Comparison of ENCODE assay signal across 10 mouse cellular contexts in genomic region chr13:23885540-23885939, GRCm38 (mm10). TPM values are rescaled to one million over a fixed set of nuclear protein-coding genes. Genes with fewer than 3 reads are reported as not detected.
A peak's percentile ranks its signal among the peaks of the same experiment; 100 is the strongest.
DNase-seq lines count a peak whose midpoint lies in the region; ATAC-seq and TF ChIP-seq lines count a peak whose summit lies in the region.
"Had no signal": no experiment of that assay in that cellular context is flagged by ENCODE, and none has a peak within 500 bp of the region (broad histone marks: within the 10 kb centered on the region; RNA-seq: fewer than 3 reads in every experiment).

No protein-coding gene starts in this region.

- ATAC-seq in forebrain, embryonic 14.5 days, result peak; percentile 48; the same call in 1 of the 2 replicates
- ATAC-seq in forebrain, embryonic 12.5 days (ENCODE audit: low FRiP score), result no peak
- 0 out of 2 replicates have a peak, but pooled peaks have one; percentile 41 for ATAC-seq in neural tube, embryonic 12.5 days (ENCODE audit: low FRiP score, low read depth)
- no peak for ATAC-seq in neural tube, embryonic 15.5 days (ENCODE audit: low FRiP score)
- ATAC-seq in lung, embryonic 14.5 days (ENCODE audit: insufficient read depth), result no peak; the same call in 1 of the 2 replicates

- H3K9me3 ChIP-seq in forebrain, embryonic 14.5 days (replicated peaks; ENCODE audit: control insufficient read depth, low read length), result no peaks in the 10 kb centered on the region
- H3K9me3 ChIP-seq in forebrain, embryonic 12.5 days, result no peaks in the 10 kb centered on the region
- no peaks in the 10 kb centered on the region for H3K9me3 ChIP-seq in neural tube, embryonic 12.5 days
- H3K9me3 ChIP-seq in neural tube, embryonic 15.5 days (replicated peaks), result no peaks in the 10 kb centered on the region
- H3K9me3 ChIP-seq in lung, embryonic 14.5 days (ENCODE audit: low read depth, low read length), result no peaks in the 10 kb centered on the region
- H3K9me3 ChIP-seq: stomach, embryonic 15.5 days had no signal

- no peaks in the 10 kb centered on the region for H3K36me3 ChIP-seq in forebrain, embryonic 14.5 days (ENCODE audit: control insufficient read depth, insufficient read depth, low read length)
- no peaks in the 10 kb centered on the region for H3K36me3 ChIP-seq in forebrain, embryonic 12.5 days (replicated peaks)
- no peaks in the 10 kb centered on the region for H3K36me3 ChIP-seq in neural tube, embryonic 12.5 days
- H3K36me3 ChIP-seq in neural tube, embryonic 15.5 days, result no peaks in the 10 kb centered on the region
- H3K36me3 ChIP-seq in lung, embryonic 14.5 days (ENCODE audit: insufficient read depth), result no peaks in the 10 kb centered on the region
- H3K36me3 ChIP-seq: stomach, embryonic 15.5 days had no signal

- H3K4me3 ChIP-seq in forebrain, embryonic 14.5 days (ENCODE audit: low read depth, low read length), result no peak overlapping the region
- H3K4me3 ChIP-seq in forebrain, embryonic 12.5 days (replicated peaks), result no peak overlapping the region
- no peak overlapping the region for H3K4me3 ChIP-seq in neural tube, embryonic 12.5 days
- no peak overlapping the region for H3K4me3 ChIP-seq in neural tube, embryonic 15.5 days (replicated peaks)
- H3K4me3 ChIP-seq in lung, embryonic 14.5 days (ENCODE audit: low read depth, low read length), result no peak overlapping the region
- H3K4me3 ChIP-seq: stomach, embryonic 15.5 days had no signal

- no peak overlapping the region for H3K27ac ChIP-seq in forebrain, embryonic 14.5 days (ENCODE audit: low read depth, low read length)
- H3K27ac ChIP-seq in forebrain, embryonic 12.5 days, result no peak overlapping the region
- H3K27ac ChIP-seq in neural tube, embryonic 12.5 days, result no peak overlapping the region
- no peak overlapping the region for H3K27ac ChIP-seq in neural tube, embryonic 15.5 days (replicated peaks)
- no peak overlapping the region for H3K27ac ChIP-seq in lung, embryonic 14.5 days (ENCODE audit: low read depth)
- H3K27ac ChIP-seq: stomach, embryonic 15.5 days had no signal

- no peak overlapping the region for H3K9ac ChIP-seq in forebrain, embryonic 14.5 days (ENCODE audit: low read length)
- H3K9ac ChIP-seq in forebrain, embryonic 12.5 days, result no peak overlapping the region
- H3K9ac ChIP-seq in neural tube, embryonic 12.5 days, result no peak overlapping the region
- H3K9ac ChIP-seq in neural tube, embryonic 15.5 days (replicated peaks), result no peak overlapping the region
- H3K9ac ChIP-seq in lung, embryonic 14.5 days, result no peak overlapping the region
- H3K9ac ChIP-seq: stomach, embryonic 15.5 days had no signal

- 26% methylated on average over 2 of the region's 2 CpGs for WGBS in forebrain, embryonic 14.5 days
- 42% methylated on average over 2 of the region's 2 CpGs for WGBS in forebrain, embryonic 12.5 days
- WGBS in neural tube, embryonic 12.5 days, result 42% methylated on average over 2 of the region's 2 CpGs
- 42% methylated on average over 2 of the region's 2 CpGs for WGBS in neural tube, embryonic 15.5 days
- 25% methylated on average over 2 of the region's 2 CpGs for WGBS in lung, embryonic 14.5 days

- H3K27me3 ChIP-seq in forebrain, embryonic 14.5 days (replicated peaks; ENCODE audit: control insufficient read depth, insufficient read depth, low read length), result no peaks in the 10 kb centered on the region
- H3K27me3 ChIP-seq in forebrain, embryonic 12.5 days, result no peaks in the 10 kb centered on the region
- no peaks in the 10 kb centered on the region for H3K27me3 ChIP-seq in neural tube, embryonic 12.5 days (replicated peaks)
- no peaks in the 10 kb centered on the region for H3K27me3 ChIP-seq in neural tube, embryonic 15.5 days (replicated peaks)
- no peaks in the 10 kb centered on the region for H3K27me3 ChIP-seq in lung, embryonic 14.5 days (ENCODE audit: insufficient read depth, low read length)
- H3K27me3 ChIP-seq: stomach, embryonic 15.5 days had no signal

- no peaks in the 10 kb centered on the region for H3K4me1 ChIP-seq in forebrain, embryonic 14.5 days (ENCODE audit: control insufficient read depth, insufficient read depth, low read length)
- no peaks in the 10 kb centered on the region for H3K4me1 ChIP-seq in forebrain, embryonic 12.5 days
- H3K4me1 ChIP-seq in neural tube, embryonic 12.5 days, result no peaks in the 10 kb centered on the region
- H3K4me1 ChIP-seq in neural tube, embryonic 15.5 days, result no peaks in the 10 kb centered on the region
- H3K4me1 ChIP-seq in lung, embryonic 14.5 days (ENCODE audit: insufficient read depth), result no peaks in the 10 kb centered on the region
- H3K4me1 ChIP-seq: stomach, embryonic 15.5 days had no signal

- H3K4me2 ChIP-seq in forebrain, embryonic 14.5 days (ENCODE audit: low read length), result no peak overlapping the region
- H3K4me2 ChIP-seq in forebrain, embryonic 12.5 days, result no peak overlapping the region
- H3K4me2 ChIP-seq in neural tube, embryonic 12.5 days (replicated peaks), result no peak overlapping the region
- H3K4me2 ChIP-seq in neural tube, embryonic 15.5 days, result no peak overlapping the region
- H3K4me2 ChIP-seq in lung, embryonic 14.5 days, result no peak overlapping the region
- H3K4me2 ChIP-seq: stomach, embryonic 15.5 days had no signal

- peak; percentile 35 for DNase-seq in forebrain, embryonic 14.5 days (ENCODE audit: low spot score)
- peak; percentile 59 for DNase-seq in lung, embryonic 14.5 days
- DNase-seq in thymus, postnatal 25 days, result peak; percentile 41
- no peak for DNase-seq in right cerebral cortex, adult 18-20 months
- DNase-seq in left cerebral cortex, adult 8-10 months (ENCODE audit: low spot score in 2 of 2), result no peak

- TF ChIP-seq CTCF in lung, embryonic 14.5 days (IDR thresholded peaks at IDR 0.05; ENCODE audit: low read depth), result peak; percentile 58

RNA-seq across cellular contexts. Expression of gene Slc17a1, which starts 18.0 kb away (rescaled TPM):
- polyA plus RNA-seq in forebrain, embryonic 14.5 days (2014; fragmentation: Nextera tagmentation; extraction: Ambion mirVana), result not detected in 2 replicates
- polyA plus RNA-seq in forebrain, embryonic 12.5 days (2016; fragmentation: Nextera tagmentation; extraction: Ambion mirVana), result not detected in 2 replicates
- polyA plus RNA-seq in neural tube, embryonic 12.5 days (2016; fragmentation: Nextera tagmentation; extraction: Ambion mirVana), result not detected in 2 replicates
- not detected in 2 replicates for polyA plus RNA-seq in neural tube, embryonic 15.5 days (2015; fragmentation: Nextera tagmentation; extraction: Ambion mirVana)
- not detected in 2 replicates for polyA plus RNA-seq in lung, embryonic 14.5 days (2014; fragmentation: Nextera tagmentation; extraction: Ambion mirVana)
- total RNA-seq in left cerebral cortex, adult 8-10 months (2022), result not detected
- polyA plus RNA-seq: large intestine, adult 2 months had no signal

RNA-seq across cellular contexts. Expression of gene Slc17a4, which starts 29.3 kb away (rescaled TPM):
- not detected in 2 replicates for polyA plus RNA-seq in forebrain, embryonic 14.5 days (2014; fragmentation: Nextera tagmentation; extraction: Ambion mirVana)
- polyA plus RNA-seq in forebrain, embryonic 12.5 days (2016; fragmentation: Nextera tagmentation; extraction: Ambion mirVana), result not detected in 2 replicates
- polyA plus RNA-seq in neural tube, embryonic 12.5 days (2016; fragmentation: Nextera tagmentation; extraction: Ambion mirVana), result 0.14 and 0.37 TPM in 2 replicates
- polyA plus RNA-seq in neural tube, embryonic 15.5 days (2015; fragmentation: Nextera tagmentation; extraction: Ambion mirVana), result 0.15 and 1.1 TPM in 2 replicates
- polyA plus RNA-seq in lung, embryonic 14.5 days (2014; fragmentation: Nextera tagmentation; extraction: Ambion mirVana), result not detected in 2 replicates
- not detected for total RNA-seq in left cerebral cortex, adult 8-10 months (2022)

RNA-seq across cellular contexts. Expression of gene Slc17a3, which starts 46.3 kb away (rescaled TPM):
- polyA plus RNA-seq in forebrain, embryonic 14.5 days (2014; fragmentation: Nextera tagmentation; extraction: Ambion mirVana), result not detected in 2 replicates
- polyA plus RNA-seq in forebrain, embryonic 12.5 days (2016; fragmentation: Nextera tagmentation; extraction: Ambion mirVana), result not detected in 2 replicates
- polyA plus RNA-seq in neural tube, embryonic 12.5 days (2016; fragmentation: Nextera tagmentation; extraction: Ambion mirVana), result 0.18 TPM in 1 of 2 replicates, not detected in the other
- polyA plus RNA-seq in neural tube, embryonic 15.5 days (2015; fragmentation: Nextera tagmentation; extraction: Ambion mirVana), result 0.08 TPM in 1 of 2 replicates, not detected in the other
- polyA plus RNA-seq in lung, embryonic 14.5 days (2014; fragmentation: Nextera tagmentation; extraction: Ambion mirVana), result not detected in 2 replicates
- under 1 TPM in 1 of 4 experiments, not detected in 3; 0.25 TPM for total RNA-seq in left cerebral cortex, adult 8-10 months (2022)
- polyA plus RNA-seq: large intestine, adult 2 months had no signal

RNA-seq across cellular contexts. Expression of gene Hist1h2ba, which starts 48.4 kb away (rescaled TPM):
- polyA plus RNA-seq in forebrain, embryonic 14.5 days (2014; fragmentation: Nextera tagmentation; extraction: Ambion mirVana), result not detected in 2 replicates
- not detected in 2 replicates for polyA plus RNA-seq in forebrain, embryonic 12.5 days (2016; fragmentation: Nextera tagmentation; extraction: Ambion mirVana)
- polyA plus RNA-seq in neural tube, embryonic 12.5 days (2016; fragmentation: Nextera tagmentation; extraction: Ambion mirVana), result not detected in 2 replicates
- polyA plus RNA-seq in neural tube, embryonic 15.5 days (2015; fragmentation: Nextera tagmentation; extraction: Ambion mirVana), result not detected in 2 replicates
- polyA plus RNA-seq in lung, embryonic 14.5 days (2014; fragmentation: Nextera tagmentation; extraction: Ambion mirVana), result not detected in 2 replicates
- not detected for total RNA-seq in left cerebral cortex, adult 8-10 months (2022)
- polyA plus RNA-seq: large intestine, adult 2 months; stomach, embryonic 15.5 days had no signal

RNA-seq across cellular contexts. Expression of gene Hist1h2aa, which starts 48.7 kb away (rescaled TPM):
- polyA plus RNA-seq in forebrain, embryonic 14.5 days (2014; fragmentation: Nextera tagmentation; extraction: Ambion mirVana), result not detected in 2 replicates
- not detected in 2 replicates for polyA plus RNA-seq in forebrain, embryonic 12.5 days (2016; fragmentation: Nextera tagmentation; extraction: Ambion mirVana)
- not detected in 2 replicates for polyA plus RNA-seq in neural tube, embryonic 12.5 days (2016; fragmentation: Nextera tagmentation; extraction: Ambion mirVana)
- polyA plus RNA-seq in neural tube, embryonic 15.5 days (2015; fragmentation: Nextera tagmentation; extraction: Ambion mirVana), result not detected in 2 replicates
- not detected in 2 replicates for polyA plus RNA-seq in lung, embryonic 14.5 days (2014; fragmentation: Nextera tagmentation; extraction: Ambion mirVana)
- total RNA-seq in left cerebral cortex, adult 8-10 months (2022), result not detected
- polyA plus RNA-seq: large intestine, adult 2 months; stomach, embryonic 15.5 days had no signal

Comparison
In these comparisons a context has a peak if more than half of its experiments do, and no peak if none do; other contexts are left out.
1. ATAC-seq: peak in forebrain, embryonic 14.5 days (single experiment) and neural tube, embryonic 12.5 days (single experiment); none in forebrain, embryonic 12.5 days (single experiment), neural tube, embryonic 15.5 days (single experiment) and lung, embryonic 14.5 days (single experiment).
2. DNase-seq: peak in forebrain, embryonic 14.5 days (single experiment), lung, embryonic 14.5 days (single experiment) and thymus, postnatal 25 days (single experiment); none in right cerebral cortex, adult 18-20 months (single experiment) and left cerebral cortex, adult 8-10 months (0 of 2).